Mouse (Mus musculus): Measurements from ENCODE around the gene Itpkc.

DNA sequence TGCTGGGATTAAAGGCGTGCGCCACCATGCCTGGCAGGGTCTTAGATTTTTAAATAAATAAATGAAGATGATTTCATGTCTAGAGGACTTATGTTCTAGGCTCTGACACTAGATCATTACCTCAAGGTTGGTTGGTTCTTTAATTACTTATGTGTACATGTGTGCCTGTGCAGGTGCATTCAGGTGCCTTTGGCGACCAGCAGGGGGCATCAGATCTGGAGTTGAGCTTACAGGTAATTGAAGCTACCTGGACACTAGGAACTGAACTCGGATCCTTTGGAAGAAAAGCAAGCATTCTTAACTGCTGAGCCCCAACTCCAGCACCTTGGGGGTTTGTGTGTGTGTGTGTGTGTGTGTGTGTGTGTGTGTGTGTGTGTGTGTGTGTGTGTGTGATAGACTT lies 2.3 kb upstream of the Itpkc start:
- TF ChIP-seq ZC3H11A (IDR thresholded peaks at IDR 0.05; ENCODE audit: borderline replicate concordance, low read depth, low read length) (no peak), MAFK (IDR thresholded peaks at IDR 0.05; ENCODE audit: insufficient read depth, low read depth, low read length) (no peak), CHD2 (IDR thresholded peaks at IDR 0.05; ENCODE audit: low read depth, low read length) (no peak), HCFC1 (IDR thresholded peaks at IDR 0.05; ENCODE audit: borderline replicate concordance, insufficient read depth, low read length) (no peak), ZNF384 (IDR thresholded peaks at IDR 0.05; ENCODE audit: low read depth, low read length) (no peak)
